ENCODE assay signal across 9 mouse cellular contexts in the genomic region with DNA sequence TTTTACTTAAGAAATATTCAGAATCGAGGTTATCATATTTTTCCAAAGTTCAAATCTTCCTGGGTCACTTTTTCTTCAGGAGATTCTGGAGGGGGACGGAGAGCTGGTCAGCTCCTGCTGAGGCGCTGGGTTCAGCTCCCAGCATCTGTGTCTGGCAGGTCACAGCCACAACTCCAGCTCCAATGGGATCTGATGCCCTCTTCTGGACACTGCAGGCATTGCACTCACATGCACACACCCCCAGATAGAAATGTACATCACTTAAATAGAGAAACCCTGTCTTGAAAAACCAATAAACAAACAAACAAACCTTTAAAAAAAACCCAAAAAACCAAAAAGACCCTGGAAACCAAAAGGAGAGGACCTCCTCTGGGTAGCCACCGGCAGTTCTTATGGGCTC. TPM values are rescaled to one million over a fixed set of nuclear protein-coding genes. Genes with fewer than 3 reads are reported as not detected.
DNase-seq lines count a peak whose midpoint lies in the region; ATAC-seq and TF ChIP-seq lines count a peak whose summit lies in the region.
"Had no signal": no experiment of that assay in that cellular context is flagged by ENCODE, and none has a peak within 500 bp of the region (broad histone marks: within the 10 kb centered on the region; RNA-seq: fewer than 3 reads in every experiment).

No protein-coding gene starts in this region.

- no peak for TF ChIP-seq POLR2A in heart, adult 2 months (IDR thresholded peaks at IDR 0.05; ENCODE audit: insufficient read depth, low read depth, low read length)

- no peak for DNase-seq in heart, adult 2 months
- no peak for DNase-seq in heart, postnatal 36 days
- no peak for DNase-seq in midbrain, postnatal 0 days (ENCODE audit: low spot score)
- no peak for DNase-seq in midbrain, embryonic 11.5 days (ENCODE audit: low spot score, missing footprints)
- DNase-seq in c-Kit-negative CD71-positive TER-119-positive erythroid progenitor cells, embryonic 14.5 days (ENCODE audit: low read depth, low spot score) = peak; percentile 30
- peak; percentile 2 for DNase-seq in splenic B cell, adult 2 months (ENCODE audit: low read depth, low spot score)
- no peak for DNase-seq in neural tube, embryonic 10.5 days (ENCODE audit: extremely low spot score, low spot score)
- no peak for DNase-seq in T-cell, adult 2 months (ENCODE audit: low spot score)

- peak; percentile 38 for TF ChIP-seq CTCF in heart, adult 2 months (IDR thresholded peaks at IDR 0.05)
- peak; percentile 37 for TF ChIP-seq CTCF in midbrain, postnatal 0 days (IDR thresholded peaks at IDR 0.05)

- no peaks in the 10 kb centered on the region for H3K79me2 ChIP-seq in heart, adult 2 months (replicated peaks; ENCODE audit: control insufficient read depth, insufficient read depth, low read length)

- no peaks in the 10 kb centered on the region for H3K4me1 ChIP-seq in heart, adult 2 months (ENCODE audit: control insufficient read depth, insufficient read depth, low read length)
- no peaks in the 10 kb centered on the region for H3K4me1 ChIP-seq in midbrain, postnatal 0 days (ENCODE audit: insufficient read depth, low read length)
- H3K4me1 ChIP-seq in midbrain, embryonic 11.5 days (ENCODE audit: control insufficient read depth, insufficient read depth, low read length) = no peaks in the 10 kb centered on the region
- H3K4me1 ChIP-seq: heart, embryonic 10.5 days had no signal

- H3K9me3 ChIP-seq in midbrain, postnatal 0 days (ENCODE audit: low read length) = no peaks in the 10 kb centered on the region
- no peaks in the 10 kb centered on the region; the same call in 1 of the 2 replicates for H3K9me3 ChIP-seq in midbrain, embryonic 11.5 days (ENCODE audit: control insufficient read depth, low read length)
- H3K9me3 ChIP-seq: heart, embryonic 10.5 days had no signal

- H3K27me3 ChIP-seq in heart, adult 2 months (ENCODE audit: control insufficient read depth, insufficient read depth, low read length) = no peaks in the 10 kb centered on the region
- H3K27me3 ChIP-seq in midbrain, postnatal 0 days (ENCODE audit: insufficient read depth, low read length) = no peaks in the 10 kb centered on the region
- no peaks in the 10 kb centered on the region for H3K27me3 ChIP-seq in midbrain, embryonic 11.5 days (ENCODE audit: control insufficient read depth, insufficient read depth, low read length)
- H3K27me3 ChIP-seq in splenic B cell, adult 2 months (ENCODE audit: control insufficient read depth, insufficient read depth, low read length, poor library complexity, severe bottlenecking) = no peaks in the 10 kb centered on the region

- ATAC-seq in midbrain, postnatal 0 days (ENCODE audit: low FRiP score) = no peak
- no peak for ATAC-seq in midbrain, embryonic 11.5 days (ENCODE audit: low FRiP score)

- no peak overlapping the region for H3K4me3 ChIP-seq in heart, adult 2 months
- no peak overlapping the region for H3K4me3 ChIP-seq in midbrain, postnatal 0 days (ENCODE audit: low read depth, low read length)
- H3K4me3 ChIP-seq in midbrain, embryonic 11.5 days (ENCODE audit: low read depth, low read length) = no peak overlapping the region
- H3K4me3 ChIP-seq: heart, embryonic 10.5 days had no signal

- WGBS in heart, adult 2 months = 89% methylated on average over 4 of the region's 4 CpGs
- 90% methylated on average over 4 of the region's 4 CpGs for WGBS in midbrain, postnatal 0 days
- WGBS in midbrain, embryonic 11.5 days = 89% methylated on average over 4 of the region's 4 CpGs

- H3K9ac ChIP-seq in heart, adult 2 months (ENCODE audit: low read depth, low read length) = no peak overlapping the region
- no peak overlapping the region for H3K9ac ChIP-seq in midbrain, postnatal 0 days (replicated peaks; ENCODE audit: low read length, poor library complexity, severe bottlenecking)
- H3K9ac ChIP-seq in midbrain, embryonic 11.5 days (ENCODE audit: low read length) = no peak overlapping the region

- no peaks in the 10 kb centered on the region for H3K36me3 ChIP-seq in heart, adult 2 months (ENCODE audit: control insufficient read depth, insufficient read depth, low read length)
- H3K36me3 ChIP-seq in midbrain, postnatal 0 days (ENCODE audit: insufficient read depth, low read length) = no peaks in the 10 kb centered on the region
- no peaks in the 10 kb centered on the region for H3K36me3 ChIP-seq in midbrain, embryonic 11.5 days (ENCODE audit: control insufficient read depth, insufficient read depth, low read length)
- H3K36me3 ChIP-seq in splenic B cell, adult 2 months (ENCODE audit: control insufficient read depth, insufficient read depth, low read length, poor library complexity, severe bottlenecking) = no peaks in the 10 kb centered on the region
- H3K36me3 ChIP-seq: heart, embryonic 10.5 days had no signal

- intact Hi-C loops in heart, adult 2 months (cut with DNase I) = no loop called here
- intact Hi-C loops in heart, postnatal 36 days (cut with DNase I) = no loop called here

- no peak overlapping the region for H3K4me2 ChIP-seq in midbrain, postnatal 0 days (ENCODE audit: low read depth, low read length, poor library complexity, severe bottlenecking)
- H3K4me2 ChIP-seq in midbrain, embryonic 11.5 days = no peak overlapping the region

- no peak for TF ChIP-seq EP300 in heart, adult 2 months (IDR thresholded peaks at IDR 0.05; ENCODE audit: insufficient read depth, low read depth, low read length)

- H3K27ac ChIP-seq in heart, adult 2 months = no peak overlapping the region
- H3K27ac ChIP-seq in midbrain, postnatal 0 days (ENCODE audit: low read depth, low read length) = no peak overlapping the region
- H3K27ac ChIP-seq in midbrain, embryonic 11.5 days (ENCODE audit: low read depth, low read length) = no peak overlapping the region
- H3K27ac ChIP-seq: heart, embryonic 10.5 days had no signal

RNA-seq across cellular contexts. Expression of a gene that starts 30.3 kb away (rescaled TPM):
- under 1 TPM; 0.44 to 0.91 TPM for total RNA-seq in heart, adult 2 months (2021)
- 1.4 and 1.5 TPM in 2 replicates for polyA plus RNA-seq in heart, adult 2 months (2012; rRNA removed)
- total RNA-seq in heart, postnatal 36 days (2021) = 1 to 10 TPM in 1 of 2 experiments, under 1 TPM in 1; 0.43 to 1.0 TPM
- 43.4 and 44.2 TPM in 2 replicates for total RNA-seq in midbrain, postnatal 0 days (2014; rRNA removed)
- 33.1 and 35.7 TPM in 2 replicates for polyA plus RNA-seq in midbrain, postnatal 0 days (2015; fragmentation: Nextera tagmentation; extraction: Ambion mirVana)
- 7.9 and 8.1 TPM in 2 replicates for polyA plus RNA-seq in midbrain, embryonic 11.5 days (2014; fragmentation: Nextera tagmentation; extraction: Ambion mirVana)

RNA-seq across cellular contexts. Expression of a gene that starts 41.2 kb away (rescaled TPM):
- total RNA-seq in heart, adult 2 months (2021) = 1 to 10 TPM; 1.5 to 2.2 TPM
- 1.5 and 2.1 TPM in 2 replicates for polyA plus RNA-seq in heart, adult 2 months (2012; rRNA removed)
- 1 to 10 TPM; 1.2 to 1.4 TPM for total RNA-seq in heart, postnatal 36 days (2021)
- total RNA-seq in midbrain, postnatal 0 days (2014; rRNA removed) = 0.90 and 2.4 TPM in 2 replicates
- polyA plus RNA-seq in midbrain, postnatal 0 days (2015; fragmentation: Nextera tagmentation; extraction: Ambion mirVana) = 1.0 and 1.1 TPM in 2 replicates
- polyA plus RNA-seq in midbrain, embryonic 11.5 days (2014; fragmentation: Nextera tagmentation; extraction: Ambion mirVana) = 0.19 and 0.30 TPM in 2 replicates

Comparison
In these comparisons a context has a peak if more than half of its experiments do, and no peak if none do; other contexts are left out.
1. DNase-seq: peak in c-Kit-negative CD71-positive TER-119-positive erythroid progenitor cells, embryonic 14.5 days (single experiment) and splenic B cell, adult 2 months (single experiment); none in heart, adult 2 months (0 of 2), heart, postnatal 36 days (0 of 2), midbrain, postnatal 0 days (single experiment), midbrain, embryonic 11.5 days (single experiment), neural tube, embryonic 10.5 days (single experiment) and T-cell, adult 2 months (single experiment).
2. RNA of a gene that starts 30.3 kb away (total RNA-seq): 43.4 to 44.2 TPM in midbrain, postnatal 0 days; 0.43 to 1.0 TPM in heart, postnatal 36 days and 0.44 to 0.91 TPM in heart, adult 2 months; every median in the first group is over 10 times any median in the second.